Mouse (Mus musculus): Measurements from ENCODE around the gene Ppp1r10. TPM values are rescaled to one million over a fixed set of nuclear protein-coding genes. Genes with fewer than 3 reads are reported as not detected.
A peak's percentile ranks its signal among the peaks of the same experiment; 100 is the strongest.

The Ppp1r10 gene
- total RNA-seq, 2 experiments from 2014 or later = 68.3 to 74.5 TPM

GRCm38 (mm10) chr17:35897644-35898573 lies 18.3 kb upstream of the Ppp1r10 start:
- DNase-seq (ENCODE audit: low spot score in 2 of 2) = peak in 1 of 2 experiments; percentile 18

- no peak for DNase-seq (ENCODE audit: low spot score in 2 of 2)
These were observed 15.6 kb upstream of the Ppp1r10 start for GRCm38 (mm10) chr17:35900636-35901035.

DNA sequence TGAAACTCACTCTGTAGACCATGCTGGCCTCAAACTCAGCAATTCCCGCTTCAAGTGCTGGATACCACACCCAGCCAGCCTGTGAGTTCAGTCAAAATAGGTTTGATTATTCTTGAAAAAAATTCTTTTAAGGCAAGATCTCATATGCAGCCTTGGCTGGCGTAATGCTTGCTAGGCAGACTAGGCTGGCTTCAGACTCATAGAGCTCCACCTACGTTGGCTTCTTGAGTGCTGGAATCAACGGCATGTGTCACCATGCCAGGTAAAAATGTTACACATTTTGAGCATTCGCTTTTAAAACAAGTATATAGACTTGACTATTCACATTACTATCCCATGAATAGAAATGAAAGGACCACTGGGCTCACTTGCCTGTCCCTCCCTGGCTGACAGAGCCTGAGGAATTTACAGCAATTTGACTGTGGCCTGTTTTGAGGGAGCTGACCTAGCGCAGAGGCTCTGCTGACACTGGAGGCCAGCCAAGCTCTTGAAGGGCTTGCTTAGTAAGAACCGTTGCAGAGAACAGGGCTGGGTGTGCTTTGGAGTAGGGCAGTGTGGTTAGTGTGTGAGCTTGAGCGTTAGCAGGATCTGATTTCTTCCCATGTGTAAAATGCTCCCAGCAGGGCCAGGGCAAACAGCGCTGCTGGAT lies 12.8 kb upstream of the Ppp1r10 start:
- DNase-seq (ENCODE audit: low spot score in 2 of 2) = no peak

DNA sequence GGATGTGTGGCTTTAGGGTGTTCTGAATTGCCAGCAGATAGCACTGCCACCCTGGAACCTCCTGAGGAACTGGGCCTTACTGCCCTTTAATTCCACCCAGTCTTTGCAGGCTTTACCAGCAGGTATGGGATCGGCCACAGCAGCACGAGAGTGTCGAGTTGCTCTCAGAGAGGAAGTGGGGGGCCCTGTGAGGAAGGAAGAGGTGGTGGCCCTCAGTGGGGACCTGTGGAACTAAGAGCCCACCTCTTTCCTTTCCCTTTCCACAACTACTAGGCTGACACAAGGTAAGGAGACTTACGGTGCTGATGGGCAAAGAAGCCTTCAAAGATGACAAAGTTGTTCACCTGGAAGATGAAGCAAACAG lies 12.3 kb upstream of the Ppp1r10 start:
- no peak for DNase-seq (ENCODE audit: low spot score in 2 of 2)

- no peak for DNase-seq (ENCODE audit: low spot score in 2 of 2)
These were observed 10.6 kb upstream of the Ppp1r10 start for GRCm38 (mm10) chr17:35905587-35905986.

DNA sequence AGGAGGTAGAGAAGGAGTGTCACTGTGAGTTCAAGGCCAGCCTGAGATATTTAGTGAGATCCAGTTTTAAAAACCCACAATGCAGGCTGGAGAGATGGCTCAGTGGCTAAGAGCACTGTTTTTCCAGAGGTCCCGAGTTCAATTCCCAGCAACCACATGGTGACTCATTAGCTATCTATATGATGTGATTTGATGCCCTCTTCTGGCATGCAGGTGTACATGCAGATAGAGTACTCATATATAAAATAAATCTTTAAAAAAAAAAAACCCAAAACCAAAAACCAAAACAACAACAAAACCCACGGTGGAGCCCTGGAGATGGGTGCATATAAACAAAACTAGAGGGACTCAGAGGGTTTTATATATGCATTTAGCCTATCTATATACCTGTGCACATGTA lies 8.6 kb upstream of the Ppp1r10 start:
- DNase-seq (ENCODE audit: low spot score in 2 of 2) = no peak

- DNase-seq (ENCODE audit: low spot score in 2 of 2) = peak in 1 of 2 experiments; percentile 20
These were observed 6.9 kb upstream of the Ppp1r10 start for GRCm38 (mm10) chr17:35909186-35909918.

GRCm38 (mm10) chr17:35909919-35910369 lies 6.3 kb upstream of the Ppp1r10 start, which contains the start of gene Atat1:
Gene Atat1 (minus strand): TSS chr17:35910075.
- peak; percentile 92 to 95 for DNase-seq (ENCODE audit: low spot score in 2 of 2)

DNA sequence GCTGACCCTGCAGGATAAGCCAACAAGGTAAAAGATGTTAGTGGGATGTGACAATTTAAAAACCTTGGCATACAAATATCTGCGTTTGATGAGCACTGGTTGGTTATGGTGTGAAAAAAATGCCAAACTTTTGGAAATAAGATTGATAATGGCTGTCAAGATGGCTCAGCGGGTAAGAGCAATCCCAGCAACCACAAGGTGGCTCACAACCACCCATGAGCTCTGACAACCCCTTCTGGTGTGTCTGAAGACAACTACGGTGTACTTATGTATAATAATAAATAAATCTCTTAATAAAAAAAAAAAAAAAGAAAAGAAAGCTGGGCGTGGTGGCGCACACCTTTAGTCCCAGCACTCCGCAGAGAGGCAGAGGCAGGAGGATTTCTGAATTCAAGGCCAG lies 1.3 kb upstream of the Ppp1r10 start:
- DNase-seq (ENCODE audit: low spot score in 2 of 2) = no peak

GRCm38 (mm10) chr17:35915538-35916296 lies 517 bp upstream of the Ppp1r10 start:
- no peak for DNase-seq (ENCODE audit: low spot score in 2 of 2)

DNA sequence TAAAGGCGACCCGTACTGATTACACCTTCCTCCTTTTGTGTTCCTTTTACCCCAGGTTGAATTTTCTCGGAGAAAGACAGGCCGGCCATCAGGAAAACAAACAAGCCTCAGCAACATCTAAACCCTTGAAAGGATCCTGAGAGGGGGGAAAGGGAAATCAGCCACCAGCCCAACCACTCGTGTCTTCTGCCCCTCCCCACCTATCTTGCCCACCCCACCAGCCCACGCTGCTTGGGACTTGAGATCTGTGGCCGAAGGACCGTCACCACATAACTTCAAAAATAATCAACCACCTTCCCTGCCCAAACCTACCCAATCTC lies 869 bp downstream of the Ppp1r10 start:
- peak in 1 of 2 experiments; percentile 49 for DNase-seq (ENCODE audit: low spot score in 2 of 2)

DNA sequence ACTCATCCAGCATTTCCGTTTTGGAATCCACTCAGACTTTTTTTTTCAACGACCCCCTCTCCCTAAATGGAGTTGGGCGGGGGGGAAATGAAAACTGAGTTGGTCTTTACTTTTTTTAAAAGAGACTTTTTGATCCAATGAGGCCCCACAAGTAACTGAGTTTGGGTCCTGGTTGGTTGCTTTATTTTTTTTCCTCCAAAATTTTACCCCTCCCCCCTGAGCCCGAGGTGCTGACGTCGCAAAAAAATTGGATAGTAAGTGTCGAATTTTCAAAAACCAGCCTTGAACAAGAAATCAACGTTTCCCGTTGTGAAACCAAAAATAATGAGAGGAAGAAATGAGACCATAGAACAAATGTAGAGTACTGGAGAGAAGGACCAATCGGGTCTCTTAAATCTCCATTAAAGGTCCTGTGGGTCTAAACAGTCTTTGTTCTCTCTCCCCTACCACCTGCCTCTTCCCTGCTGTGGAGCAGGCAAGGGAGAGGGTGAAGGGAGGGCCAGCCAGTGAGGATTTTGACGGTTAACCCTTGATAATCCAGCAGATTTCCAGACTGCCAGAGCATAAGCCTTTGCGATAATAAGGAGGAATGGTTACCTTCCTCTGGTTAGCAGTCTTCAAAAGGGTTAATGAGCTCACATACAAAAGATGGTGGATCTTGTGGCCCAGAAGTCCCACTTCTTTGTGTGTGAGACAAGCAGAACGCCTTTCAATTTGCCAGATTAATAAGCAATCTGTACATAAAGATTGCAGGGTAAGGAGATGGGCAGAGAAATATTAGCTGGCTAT lies 1.4 kb downstream of the Ppp1r10 start:
- DNase-seq (ENCODE audit: low spot score in 2 of 2) = peak; percentile 51 to 88

DNA sequence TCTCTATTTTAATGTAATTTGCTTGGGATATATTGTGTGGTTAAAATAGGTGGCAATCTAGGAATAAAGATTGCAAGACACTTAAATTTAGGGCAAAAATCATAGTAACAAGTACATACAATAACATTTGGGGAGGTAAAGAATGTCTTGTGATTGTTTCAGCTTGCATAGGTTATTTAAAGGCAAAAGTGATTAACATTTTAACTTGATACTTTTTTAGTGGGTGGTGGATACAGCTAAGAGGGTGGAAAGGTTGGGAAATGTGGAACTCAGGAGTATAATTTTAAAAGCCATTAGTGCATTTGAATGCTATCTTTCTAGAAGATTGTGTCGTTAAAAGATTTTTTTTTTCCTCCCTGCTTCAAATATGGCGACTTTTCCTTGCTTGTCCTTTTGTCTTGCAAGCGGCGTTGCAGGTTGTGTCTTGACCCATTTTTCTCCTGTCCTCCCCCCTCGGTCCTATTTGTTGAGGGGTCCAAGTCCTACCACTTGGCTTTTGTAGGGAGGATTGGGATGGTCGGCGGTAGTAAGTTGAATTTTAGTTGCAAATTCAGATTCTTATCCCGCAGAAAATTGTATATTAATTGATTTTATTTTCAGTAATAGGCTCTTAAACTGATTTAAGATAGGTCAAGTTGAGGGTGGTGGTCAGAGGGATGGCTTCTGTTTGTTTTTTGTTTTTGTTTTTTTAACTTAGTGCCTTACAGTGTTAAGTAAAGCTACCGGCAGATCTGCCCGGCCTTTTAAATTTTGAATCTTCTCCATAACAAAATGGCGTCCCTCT lies 2.2 kb downstream of the Ppp1r10 start:
- peak; percentile 47 to 59 for DNase-seq (ENCODE audit: low spot score in 2 of 2)

DNA sequence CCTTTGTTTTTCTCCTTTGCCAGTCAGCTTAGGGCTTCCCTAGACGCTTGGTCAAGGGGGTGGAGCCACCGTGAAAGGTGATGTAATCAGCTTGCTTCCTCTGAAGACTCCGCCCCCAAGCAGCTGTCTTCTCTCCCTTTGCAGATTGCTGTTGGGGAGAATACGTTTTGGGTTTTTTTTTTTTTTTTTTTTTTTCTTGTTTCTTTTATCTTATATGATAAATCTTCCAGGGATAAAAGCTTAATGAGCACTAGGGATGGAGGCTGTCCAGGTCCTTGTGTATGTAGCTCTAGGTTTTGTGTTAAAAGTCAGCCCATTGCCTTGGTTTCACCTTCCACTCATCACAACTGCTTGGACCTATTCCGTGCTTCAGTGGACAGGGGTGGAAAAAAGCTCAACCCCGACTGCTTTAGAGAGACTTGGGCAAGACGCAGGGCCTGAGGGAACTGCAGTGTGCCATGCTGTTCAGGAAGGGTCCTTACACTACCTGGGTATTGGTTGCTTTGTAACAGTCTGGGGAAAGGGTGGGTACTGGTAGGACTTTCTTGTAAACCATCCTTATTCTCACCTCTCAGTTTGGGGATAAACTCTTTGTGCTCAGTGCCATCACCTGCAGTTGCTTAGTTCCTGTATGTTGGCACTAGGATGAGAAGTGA lies 3.0 kb downstream of the Ppp1r10 start:
- peak; percentile 84 to 98 for DNase-seq (ENCODE audit: low spot score in 2 of 2)

- DNase-seq (ENCODE audit: low spot score in 2 of 2) = no peak
These were observed 3.6 kb downstream of the Ppp1r10 start for GRCm38 (mm10) chr17:35919864-35920301.

- DNase-seq (ENCODE audit: low spot score in 2 of 2) = no peak
These were observed 4.2 kb downstream of the Ppp1r10 start for GRCm38 (mm10) chr17:35920384-35920783.

DNA sequence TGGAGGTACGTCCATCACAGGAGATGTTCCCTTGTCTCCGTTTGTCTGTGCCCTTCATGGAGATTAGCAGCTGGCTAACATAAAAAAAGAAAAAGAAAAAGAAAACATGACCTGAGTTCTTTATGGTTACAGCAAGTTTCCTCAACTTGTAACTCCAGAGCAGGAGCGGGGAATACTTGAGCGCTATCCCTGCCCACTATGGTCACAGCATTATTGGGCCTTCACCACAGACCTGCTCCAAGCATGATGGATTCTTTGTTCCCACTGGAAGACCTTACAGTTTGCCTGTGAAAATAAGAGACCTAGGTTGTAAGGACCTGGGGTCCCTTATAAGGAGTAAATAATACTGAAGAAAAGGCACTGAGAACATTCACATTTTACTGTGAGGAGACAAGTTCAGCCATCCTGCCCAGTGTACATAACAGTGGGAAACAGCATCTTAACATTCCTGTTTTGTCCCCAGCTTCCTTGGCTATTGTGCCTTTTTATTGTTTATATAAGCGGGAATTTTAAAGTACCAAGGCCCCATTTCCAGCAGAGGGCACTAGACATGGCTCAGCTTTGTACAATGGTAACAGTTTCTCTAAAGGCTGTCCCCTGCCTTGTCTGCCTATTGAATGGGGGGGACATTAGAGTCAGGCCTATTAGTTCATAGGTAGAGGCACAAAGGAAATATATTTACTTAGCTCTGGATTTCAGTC lies 4.8 kb downstream of the Ppp1r10 start:
- DNase-seq (ENCODE audit: low spot score in 2 of 2) = peak; percentile 41 to 62

DNA sequence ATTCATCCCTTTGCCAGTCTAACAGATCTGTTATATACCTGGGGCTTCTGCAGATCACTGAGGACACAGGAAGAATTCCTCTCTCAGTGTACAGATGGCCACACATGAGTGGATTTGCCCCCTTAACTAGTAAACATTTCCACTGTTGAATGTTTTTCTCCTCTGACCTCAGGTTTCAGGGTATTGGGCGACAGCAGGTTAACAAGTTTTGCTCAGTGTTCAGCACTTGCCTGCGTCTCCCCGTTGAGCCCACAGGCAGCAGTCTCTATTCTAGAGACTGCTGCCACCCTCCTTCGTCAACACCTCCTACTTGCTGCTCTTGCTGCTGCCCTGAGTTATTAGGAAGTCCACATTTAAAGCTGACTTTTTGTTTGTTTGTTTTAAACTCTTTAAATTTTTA lies 5.5 kb downstream of the Ppp1r10 start:
- no peak for DNase-seq (ENCODE audit: low spot score in 2 of 2)

All from layer of hippocampus, postnatal 14 days (tissue).